In genomic region chr4:123768234-123768633, GRCm38 (mm10) we compare ENCODE assay signal across 25 mouse cellular contexts. TPM values are rescaled to one million over a fixed set of nuclear protein-coding genes. Genes with fewer than 3 reads are reported as not detected.
DNase-seq lines count a peak whose midpoint lies in the region; ATAC-seq lines count a peak whose summit lies in the region.
"Had no signal": no experiment of that assay in that cellular context is flagged by ENCODE, and none has a peak within 500 bp of the region (broad histone marks: within the 10 kb centered on the region; RNA-seq: fewer than 3 reads in every experiment).

No protein-coding gene starts in this region.

- 0 out of 2 replicates have a peak, but pooled peaks have one; percentile 9 for ATAC-seq in intestine, embryonic 16.5 days
- ATAC-seq in intestine, embryonic 15.5 days = no peak
- no peak for ATAC-seq in cerebellum, adult (ENCODE audit: insufficient number of reproducible peaks, low FRiP score, low TSS enrichment)
- ATAC-seq in erythroblast, adult 5-6 weeks (replicated peaks; ENCODE audit: low FRiP score, poor library complexity, severe bottlenecking) = no peak
- ATAC-seq: CD4-positive, CD25-positive, alpha-beta regulatory T cell, adult 4 months; forebrain, embryonic 13.5 days; forebrain, embryonic 15.5 days; forebrain, postnatal 0 days had no signal

- H3K27ac ChIP-seq in intestine, embryonic 16.5 days (ENCODE audit: low read length) = no peak overlapping the region
- no peak overlapping the region for H3K27ac ChIP-seq in intestine, embryonic 15.5 days
- H3K27ac ChIP-seq: embryonic facial prominence, embryonic 13.5 days; embryonic facial prominence, embryonic 15.5 days; forebrain, embryonic 13.5 days; forebrain, embryonic 15.5 days had no signal

- no peaks in the 10 kb centered on the region for H3K4me1 ChIP-seq in intestine, embryonic 16.5 days (ENCODE audit: control insufficient read depth, insufficient read depth, low read length)
- H3K4me1 ChIP-seq in intestine, embryonic 15.5 days (replicated peaks) = no peaks in the 10 kb centered on the region
- H3K4me1 ChIP-seq: embryonic facial prominence, embryonic 13.5 days; embryonic facial prominence, embryonic 15.5 days; forebrain, embryonic 13.5 days; forebrain, embryonic 15.5 days had no signal

- peak; percentile 69 for DNase-seq in ZHBTc4 (ENCODE audit: low read depth, low spot score)
- DNase-seq: adrenal gland, adult 2 months; adrenal gland, postnatal 10 days; adrenal gland, postnatal 36 days; B cell, adult 2 months; cerebellum, adult 11 months; cerebellum, adult 18-20 months; cerebellum, adult 8-10 months; cerebellum, adult 9-11 months; cerebellum, postnatal 14 days; cerebellum, postnatal 36 days; embryo, embryonic 11 days; forebrain, postnatal 0 days had no signal

- WGBS in intestine, embryonic 16.5 days = 77% methylated on average over 4 of the region's 4 CpGs
- 76% methylated on average over 4 of the region's 4 CpGs for WGBS in intestine, embryonic 15.5 days

- no peak overlapping the region for H3K4me2 ChIP-seq in intestine, embryonic 16.5 days (ENCODE audit: low read depth, low read length)
- H3K4me2 ChIP-seq in intestine, embryonic 15.5 days (replicated peaks) = no peak overlapping the region
- H3K4me2 ChIP-seq: embryonic facial prominence, embryonic 13.5 days; embryonic facial prominence, embryonic 15.5 days; forebrain, embryonic 13.5 days; forebrain, embryonic 15.5 days had no signal

- H3K36me3 ChIP-seq in intestine, embryonic 16.5 days (ENCODE audit: control insufficient read depth, insufficient read depth, low read length) = no peaks in the 10 kb centered on the region
- H3K36me3 ChIP-seq in intestine, embryonic 15.5 days = no peaks in the 10 kb centered on the region
- H3K36me3 ChIP-seq: embryonic facial prominence, embryonic 13.5 days; embryonic facial prominence, embryonic 15.5 days; forebrain, embryonic 15.5 days had no signal

- no peak overlapping the region for H3K4me3 ChIP-seq in intestine, embryonic 16.5 days (ENCODE audit: low read length)
- no peak overlapping the region for H3K4me3 ChIP-seq in intestine, embryonic 15.5 days (replicated peaks)
- H3K4me3 ChIP-seq: embryonic facial prominence, embryonic 13.5 days; embryonic facial prominence, embryonic 15.5 days; forebrain, embryonic 13.5 days; forebrain, embryonic 15.5 days had no signal

- no peaks in the 10 kb centered on the region for H3K27me3 ChIP-seq in intestine, embryonic 16.5 days (replicated peaks; ENCODE audit: control insufficient read depth, insufficient read depth, low read length)
- no peaks in the 10 kb centered on the region for H3K27me3 ChIP-seq in intestine, embryonic 15.5 days (replicated peaks)
- H3K27me3 ChIP-seq: embryonic facial prominence, embryonic 13.5 days; embryonic facial prominence, embryonic 15.5 days; forebrain, embryonic 13.5 days; forebrain, embryonic 15.5 days had no signal

- no peak overlapping the region for H3K9ac ChIP-seq in intestine, embryonic 16.5 days (ENCODE audit: low read depth, low read length)
- H3K9ac ChIP-seq in intestine, embryonic 15.5 days = no peak overlapping the region
- H3K9ac ChIP-seq: embryonic facial prominence, embryonic 13.5 days; embryonic facial prominence, embryonic 15.5 days; forebrain, embryonic 13.5 days; forebrain, embryonic 15.5 days; forebrain, postnatal 0 days had no signal

- H3K9me3 ChIP-seq in intestine, embryonic 16.5 days (ENCODE audit: control insufficient read depth, low read length) = no peaks in the 10 kb centered on the region
- no peaks in the 10 kb centered on the region for H3K9me3 ChIP-seq in intestine, embryonic 15.5 days
- H3K9me3 ChIP-seq: embryonic facial prominence, embryonic 13.5 days; embryonic facial prominence, embryonic 15.5 days; forebrain, embryonic 13.5 days; forebrain, embryonic 15.5 days had no signal

RNA-seq across cellular contexts. Expression of gene Akirin1, which starts 18.1 kb away (rescaled TPM):
- polyA plus RNA-seq in intestine, embryonic 16.5 days (2015; fragmentation: Nextera tagmentation; extraction: Ambion mirVana) = 35.7 and 36.2 TPM in 2 replicates
- polyA plus RNA-seq in intestine, embryonic 15.5 days (2015; fragmentation: Nextera tagmentation; extraction: Ambion mirVana) = 40.6 and 45.4 TPM in 2 replicates
- total RNA-seq in erythroblast, adult 5-6 weeks (2015; ENCODE audit: low replicate concordance) = 17.5 and 27.4 TPM in 2 replicates
- total RNA-seq in erythroblast, adult 5-6 weeks (2017; ENCODE audit: low replicate concordance) = 9.3 and 34.0 TPM in 2 replicates

RNA-seq across cellular contexts. Expression of gene Rhbdl2, which starts 19.4 kb away (rescaled TPM):
- 2.6 and 4.3 TPM in 2 replicates for polyA plus RNA-seq in intestine, embryonic 16.5 days (2015; fragmentation: Nextera tagmentation; extraction: Ambion mirVana)
- 2.9 TPM in 2 replicates for polyA plus RNA-seq in intestine, embryonic 15.5 days (2015; fragmentation: Nextera tagmentation; extraction: Ambion mirVana)
- not detected in 2 replicates for total RNA-seq in erythroblast, adult 5-6 weeks (2015; ENCODE audit: low replicate concordance)
- total RNA-seq in erythroblast, adult 5-6 weeks (2017; ENCODE audit: low replicate concordance) = not detected in 2 replicates
- total RNA-seq: CH12.LX; common myeloid progenitor, adult 5-6 weeks; MEL had no signal

RNA-seq across cellular contexts. Expression of gene Ndufs5, which starts 50.2 kb away (rescaled TPM):
- polyA plus RNA-seq in intestine, embryonic 16.5 days (2015; fragmentation: Nextera tagmentation; extraction: Ambion mirVana) = 322 and 330 TPM in 2 replicates
- 304 and 312 TPM in 2 replicates for polyA plus RNA-seq in intestine, embryonic 15.5 days (2015; fragmentation: Nextera tagmentation; extraction: Ambion mirVana)
- 25.3 and 32.9 TPM in 2 replicates for total RNA-seq in erythroblast, adult 5-6 weeks (2015; ENCODE audit: low replicate concordance)
- 27.9 and 29.0 TPM in 2 replicates for total RNA-seq in erythroblast, adult 5-6 weeks (2017; ENCODE audit: low replicate concordance)
